Mouse (Mus musculus): Measurements from ENCODE around the gene Apold1. TPM values are rescaled to one million over a fixed set of nuclear protein-coding genes. Genes with fewer than 3 reads are reported as not detected.

The Apold1 gene
- polyA plus RNA-seq (2012): 0.01 and 0.03 TPM in 2 replicates

DNA sequence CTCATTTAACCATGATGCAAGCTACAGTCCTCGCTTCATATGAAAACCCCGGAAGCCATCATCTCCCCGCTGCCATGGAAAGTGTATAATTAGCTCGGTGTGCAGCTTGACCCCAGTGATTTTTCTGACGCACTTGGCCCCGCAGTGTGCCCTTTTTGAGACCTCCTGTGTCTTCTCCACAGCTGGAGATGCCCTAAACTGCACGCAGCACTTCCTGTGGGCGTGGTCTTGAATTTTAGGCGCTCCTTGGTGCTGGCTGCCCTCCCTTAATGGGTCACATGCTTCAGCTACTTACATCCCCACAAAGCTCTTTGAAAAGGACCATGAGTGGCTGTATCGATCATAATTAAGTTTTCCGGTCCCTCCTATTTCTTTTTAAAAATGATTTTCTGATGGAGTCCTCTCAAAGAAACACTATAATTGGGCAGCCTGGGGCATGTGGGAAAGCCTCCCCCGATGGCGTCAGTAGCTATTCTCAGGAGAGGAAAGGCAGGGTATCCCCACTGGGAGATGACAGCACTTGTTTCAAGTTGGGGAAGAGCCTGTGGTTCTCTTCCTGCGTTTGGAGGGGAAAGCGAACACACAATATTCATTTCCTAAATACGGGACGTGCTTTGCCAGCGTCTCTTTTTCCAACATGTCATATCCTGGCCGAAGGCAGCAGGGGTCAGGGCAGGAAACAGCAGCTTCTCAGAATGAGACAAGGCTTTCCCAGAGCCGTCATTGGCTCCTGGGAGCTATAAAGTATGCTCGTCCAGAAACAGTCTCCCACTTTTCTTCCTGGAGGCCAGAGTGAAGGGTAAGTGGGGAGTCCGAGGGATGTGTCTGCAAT, at the start of gene Apold1:
Gene Apold1 (plus strand): TSS at position 488 of the 832 bp plus-strand sequence.
- TF ChIP-seq GATA1 (IDR thresholded peaks at IDR 0.05; ENCODE audit: low read length) (no peak), TAL1 (IDR thresholded peaks at IDR 0.05; ENCODE audit: low read length) (no peak)
- H3K27me3 ChIP-seq (ENCODE audit: control insufficient read depth): no peaks in the 10 kb centered on the region
- H3K4me1 ChIP-seq (ENCODE audit: control insufficient read depth): peaks cover 57% of the 10 kb centered on the region
- H3K9me3 ChIP-seq (ENCODE audit: control insufficient read depth, low read length): no peaks in the 10 kb centered on the region
- no peaks in the 10 kb centered on the region for H3K36me3 ChIP-seq (ENCODE audit: control insufficient read depth)
- H3K4me3 ChIP-seq (replicated peaks): peak within 1 kb of the TSS; percentile 41

DNA sequence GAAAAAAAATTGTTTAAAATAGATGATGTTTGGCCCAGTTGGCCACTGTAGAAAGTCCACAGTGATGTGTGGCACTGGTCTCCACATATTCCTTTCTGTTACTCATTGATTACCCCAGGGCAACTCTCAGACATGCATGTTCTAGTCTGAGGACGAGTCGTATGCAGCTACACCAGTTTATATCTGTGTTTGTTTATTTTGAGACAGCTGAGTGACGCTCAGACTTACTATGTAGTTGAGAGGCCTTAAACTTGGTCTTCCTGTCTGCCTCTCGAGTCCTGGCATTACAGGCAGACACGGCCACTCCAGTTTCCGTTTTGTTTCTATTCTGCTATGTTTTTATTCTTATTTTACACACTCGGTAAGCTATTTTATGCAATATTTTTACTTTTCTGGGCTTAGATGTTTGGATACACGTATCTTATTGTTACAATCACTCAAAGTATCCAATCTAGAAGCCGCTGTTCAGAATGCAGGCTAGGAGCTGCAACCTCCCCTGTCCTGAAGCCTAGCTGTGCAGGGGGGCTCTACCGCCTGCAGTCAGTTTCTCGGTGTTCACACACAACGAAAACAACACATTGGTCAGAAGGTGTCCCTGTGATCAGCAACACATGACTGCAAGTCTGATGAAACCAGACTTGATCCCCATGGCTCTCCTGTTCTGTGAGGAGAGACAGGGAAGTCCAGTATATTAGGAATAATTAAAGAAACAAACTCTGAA, 48.9 kb upstream of the Apold1 start:
- peaks cover 57% of the 10 kb centered on the region for H3K4me1 ChIP-seq (ENCODE audit: control insufficient read depth)
- no peak for TF ChIP-seq TAL1 (IDR thresholded peaks at IDR 0.05; ENCODE audit: low read length)
- no peak for TF ChIP-seq GATA1 (IDR thresholded peaks at IDR 0.05; ENCODE audit: low read length)
- no peaks in the 10 kb centered on the region for H3K27me3 ChIP-seq (ENCODE audit: control insufficient read depth)
- peaks cover 74% of the 10 kb centered on the region for H3K36me3 ChIP-seq (ENCODE audit: control insufficient read depth)
- H3K4me3 ChIP-seq (replicated peaks): peak overlapping the region; percentile 46
- no peaks in the 10 kb centered on the region for H3K9me3 ChIP-seq (ENCODE audit: control insufficient read depth, low read length)

DNA sequence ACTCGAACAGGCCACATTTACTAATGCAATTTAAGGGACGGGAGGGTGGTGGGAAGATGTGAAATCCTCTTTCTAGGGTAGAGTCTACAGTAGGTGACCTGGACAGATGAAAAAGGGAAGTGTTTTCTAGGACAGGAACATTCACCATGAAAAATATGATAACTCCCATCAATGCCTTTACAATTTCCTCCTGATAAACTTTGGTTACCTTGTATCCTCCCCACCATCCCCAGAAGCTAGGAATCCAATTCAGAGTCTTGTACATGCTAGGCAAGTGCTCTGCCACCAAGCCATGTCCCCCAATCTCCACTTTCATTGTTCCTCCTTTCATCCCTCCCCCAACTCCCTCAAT, 48.3 kb upstream of the Apold1 start:
- Histone ChIP-seq H3K4me3 (replicated peaks) (peak overlapping the region; percentile 46), H3K27me3 (ENCODE audit: control insufficient read depth) (no peaks in the 10 kb centered on the region), H3K36me3 (ENCODE audit: control insufficient read depth) (peaks cover 79% of the 10 kb centered on the region), H3K4me1 (ENCODE audit: control insufficient read depth) (peaks cover 60% of the 10 kb centered on the region), H3K9me3 (ENCODE audit: control insufficient read depth, low read length) (no peaks in the 10 kb centered on the region)
- no peak for TF ChIP-seq TAL1 (IDR thresholded peaks at IDR 0.05; ENCODE audit: low read length)
- no peak for TF ChIP-seq GATA1 (IDR thresholded peaks at IDR 0.05; ENCODE audit: low read length)

DNA sequence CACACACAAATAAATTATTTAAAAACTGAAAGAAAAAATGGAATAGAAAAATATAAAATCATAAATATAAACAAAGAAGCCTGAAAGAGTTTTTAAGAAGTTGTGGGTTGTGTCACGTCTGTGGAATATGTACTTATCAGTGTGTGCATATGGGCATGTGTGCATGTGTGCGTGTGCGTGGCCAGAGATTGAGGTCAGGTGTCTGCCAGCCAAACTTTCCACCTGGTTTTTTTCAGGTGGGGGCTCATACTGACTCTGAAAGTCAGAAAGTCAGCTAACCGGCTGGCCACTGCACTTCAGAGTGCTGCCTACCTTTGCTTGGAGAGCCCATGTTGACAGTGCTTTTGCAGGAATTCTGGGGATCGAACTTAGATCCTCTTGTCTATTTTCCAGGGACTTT, 47.2 kb upstream of the Apold1 start:
- peaks cover 68% of the 10 kb centered on the region for H3K4me1 ChIP-seq (ENCODE audit: control insufficient read depth)
- no peak overlapping the region for H3K4me3 ChIP-seq (replicated peaks)
- TF ChIP-seq TAL1 (IDR thresholded peaks at IDR 0.05; ENCODE audit: low read length) (no peak), GATA1 (IDR thresholded peaks at IDR 0.05; ENCODE audit: low read length) (no peak)
- H3K36me3 ChIP-seq (ENCODE audit: control insufficient read depth): peaks cover 88% of the 10 kb centered on the region
- H3K9me3 ChIP-seq (ENCODE audit: control insufficient read depth, low read length): no peaks in the 10 kb centered on the region
- no peaks in the 10 kb centered on the region for H3K27me3 ChIP-seq (ENCODE audit: control insufficient read depth)

DNA sequence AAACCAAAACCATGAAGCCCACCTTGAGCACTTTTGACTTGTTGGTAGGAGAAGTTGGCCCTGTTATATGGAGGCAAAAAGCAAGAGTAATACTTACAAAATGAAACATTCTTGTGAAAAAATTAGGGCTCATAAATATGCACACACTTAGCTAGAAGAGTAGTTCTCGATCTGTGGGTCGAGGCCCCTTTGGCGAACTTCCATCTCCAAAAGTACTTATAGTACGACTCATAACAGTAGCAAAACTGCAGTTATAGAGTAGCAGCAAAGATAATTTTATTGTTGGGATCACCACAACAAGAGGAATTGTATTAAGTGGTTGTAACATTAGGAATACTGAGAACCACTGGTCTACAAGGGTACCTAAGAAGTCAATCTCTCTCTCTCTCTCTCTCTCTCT, 41.7 kb upstream of the Apold1 start:
- no peak for TF ChIP-seq GATA1 (IDR thresholded peaks at IDR 0.05; ENCODE audit: low read length)
- no peak for TF ChIP-seq TAL1 (IDR thresholded peaks at IDR 0.05; ENCODE audit: low read length)
- H3K27me3 ChIP-seq (ENCODE audit: control insufficient read depth): no peaks in the 10 kb centered on the region
- H3K9me3 ChIP-seq (ENCODE audit: control insufficient read depth, low read length): no peaks in the 10 kb centered on the region
- H3K4me1 ChIP-seq (ENCODE audit: control insufficient read depth): peaks cover 44% of the 10 kb centered on the region
- no peak overlapping the region for H3K4me3 ChIP-seq (replicated peaks)
- peaks cover 93% of the 10 kb centered on the region for H3K36me3 ChIP-seq (ENCODE audit: control insufficient read depth)

DNA sequence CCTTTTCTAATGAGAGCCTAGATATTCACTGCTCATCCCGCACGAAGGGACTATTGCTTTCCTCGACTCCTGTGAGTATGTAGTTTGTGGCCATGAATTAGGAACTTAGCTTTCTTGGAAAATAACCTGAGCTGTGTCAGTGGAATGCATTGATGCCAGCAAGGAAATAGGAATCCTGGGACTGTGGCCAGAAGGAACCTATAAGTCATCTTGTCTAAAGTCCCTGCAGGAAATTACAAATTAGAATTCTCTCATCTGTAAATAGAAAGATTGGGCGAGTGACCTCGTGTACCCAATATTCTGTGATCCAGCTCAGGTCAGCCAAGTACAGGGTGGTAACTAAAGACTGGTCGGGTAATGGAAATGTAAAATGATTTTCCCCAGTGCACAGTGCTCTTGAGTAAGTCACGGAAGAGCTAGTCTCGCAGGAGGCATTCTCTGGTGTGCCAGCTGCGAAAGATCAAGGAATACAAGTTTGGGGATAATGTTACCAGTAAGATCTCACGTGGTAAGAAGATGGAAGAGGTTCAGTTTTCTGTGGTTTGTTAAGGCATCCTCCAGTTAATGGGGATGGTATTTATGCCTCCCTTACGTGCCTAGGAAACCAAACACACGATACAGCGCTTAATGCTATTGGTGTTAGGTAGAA, 37.6 kb upstream of the Apold1 start:
- Histone ChIP-seq H3K4me3 (replicated peaks) (no peak overlapping the region), H3K36me3 (ENCODE audit: control insufficient read depth) (peaks cover 89% of the 10 kb centered on the region), H3K9me3 (ENCODE audit: control insufficient read depth, low read length) (no peaks in the 10 kb centered on the region), H3K4me1 (ENCODE audit: control insufficient read depth) (peaks cover 45% of the 10 kb centered on the region), H3K27me3 (ENCODE audit: control insufficient read depth) (no peaks in the 10 kb centered on the region)
- TF ChIP-seq TAL1 (IDR thresholded peaks at IDR 0.05; ENCODE audit: low read length) (no peak), GATA1 (IDR thresholded peaks at IDR 0.05; ENCODE audit: low read length) (no peak)

DNA sequence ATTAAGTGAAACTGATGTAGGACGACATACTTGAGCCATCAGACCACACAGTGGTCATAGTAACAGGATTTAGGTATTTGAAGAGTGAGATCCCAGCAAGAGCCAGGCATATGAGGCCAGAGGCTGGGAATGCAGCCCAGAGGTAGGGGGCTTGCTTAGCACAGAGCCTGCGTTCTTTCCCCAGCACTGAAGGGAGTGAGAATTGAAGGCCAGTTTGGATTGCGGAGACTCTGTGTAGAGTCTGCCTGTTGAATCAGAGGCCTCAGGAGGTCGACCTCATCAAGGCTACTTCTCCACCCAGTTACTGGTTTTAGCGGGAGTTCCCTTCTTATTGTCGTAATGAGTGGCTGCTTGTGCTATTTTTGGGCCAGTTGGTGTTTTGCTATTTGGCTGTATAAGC, 35.5 kb upstream of the Apold1 start:
- Histone ChIP-seq H3K4me3 (replicated peaks) (no peak overlapping the region), H3K36me3 (ENCODE audit: control insufficient read depth) (peaks cover 88% of the 10 kb centered on the region), H3K4me1 (ENCODE audit: control insufficient read depth) (peaks cover 45% of the 10 kb centered on the region), H3K27me3 (ENCODE audit: control insufficient read depth) (no peaks in the 10 kb centered on the region), H3K9me3 (ENCODE audit: control insufficient read depth, low read length) (no peaks in the 10 kb centered on the region)
- TF ChIP-seq GATA1 (IDR thresholded peaks at IDR 0.05; ENCODE audit: low read length) (no peak), TAL1 (IDR thresholded peaks at IDR 0.05; ENCODE audit: low read length) (no peak)

DNA sequence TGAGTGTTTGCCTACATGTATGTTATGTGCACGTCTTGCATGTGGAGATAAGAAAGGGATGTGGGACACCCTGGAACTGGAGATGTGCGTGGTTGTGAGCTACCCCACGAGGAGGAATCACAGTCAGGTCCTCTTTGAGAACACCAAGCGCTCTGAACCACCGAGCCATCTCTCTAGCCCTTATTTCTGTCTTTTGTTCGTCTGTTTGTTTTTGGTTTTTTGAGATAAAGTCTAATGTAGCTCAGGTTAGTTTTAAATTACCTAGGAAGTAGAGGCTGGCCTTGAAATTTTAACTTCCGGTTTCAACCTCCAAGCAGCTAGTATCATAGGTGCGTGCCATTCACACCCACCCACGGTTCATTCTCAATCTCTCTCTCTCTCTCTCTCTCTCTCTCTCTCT, 34.7 kb upstream of the Apold1 start:
- Histone ChIP-seq H3K27me3 (ENCODE audit: control insufficient read depth) (no peaks in the 10 kb centered on the region), H3K9me3 (ENCODE audit: control insufficient read depth, low read length) (no peaks in the 10 kb centered on the region), H3K4me3 (replicated peaks) (no peak overlapping the region), H3K4me1 (ENCODE audit: control insufficient read depth) (peaks cover 48% of the 10 kb centered on the region), H3K36me3 (ENCODE audit: control insufficient read depth) (peaks cover 88% of the 10 kb centered on the region)
- TF ChIP-seq TAL1 (IDR thresholded peaks at IDR 0.05; ENCODE audit: low read length) (no peak), GATA1 (IDR thresholded peaks at IDR 0.05; ENCODE audit: low read length) (no peak)
